Comparison of ENCODE assay signal across 10 mouse cellular contexts in genomic region chr1:184289733-184290416, GRCm38 (mm10).
DNase-seq lines count a peak whose midpoint lies in the region; ATAC-seq lines count a peak whose summit lies in the region.
"Had no signal": no experiment of that assay in that cellular context is flagged by ENCODE, and none has a peak within 500 bp of the region (broad histone marks: within the 10 kb centered on the region; RNA-seq: fewer than 3 reads in every experiment).

No protein-coding gene starts in this region.

- no peak overlapping the region for H3K4me3 ChIP-seq in lung, embryonic 16.5 days (ENCODE audit: low read length)
- H3K4me3 ChIP-seq in neural tube, embryonic 15.5 days (replicated peaks) = no peak overlapping the region
- H3K4me3 ChIP-seq: hindbrain, embryonic 13.5 days had no signal

- H3K4me1 ChIP-seq in lung, embryonic 16.5 days (replicated peaks; ENCODE audit: control insufficient read depth, insufficient read depth, low read length) = peaks cover 10% of the 10 kb centered on the region
- no peaks in the 10 kb centered on the region for H3K4me1 ChIP-seq in neural tube, embryonic 15.5 days

- no peak overlapping the region for H3K9ac ChIP-seq in lung, embryonic 16.5 days (ENCODE audit: low read length)
- H3K9ac ChIP-seq in neural tube, embryonic 15.5 days (replicated peaks) = no peak overlapping the region
- H3K9ac ChIP-seq: hindbrain, embryonic 13.5 days had no signal

- H3K9me3 ChIP-seq in lung, embryonic 16.5 days (ENCODE audit: control insufficient read depth, low read length) = no peaks in the 10 kb centered on the region
- no peaks in the 10 kb centered on the region for H3K9me3 ChIP-seq in neural tube, embryonic 15.5 days (replicated peaks)
- H3K9me3 ChIP-seq: hindbrain, embryonic 13.5 days had no signal

- peak overlapping the region; percentile 65 for H3K27ac ChIP-seq in lung, embryonic 16.5 days (ENCODE audit: low read length)
- H3K27ac ChIP-seq in neural tube, embryonic 15.5 days (replicated peaks) = no peak overlapping the region
- H3K27ac ChIP-seq: hindbrain, embryonic 13.5 days; macrophage had no signal

- H3K4me2 ChIP-seq in lung, embryonic 16.5 days (ENCODE audit: low read depth, low read length) = no peak overlapping the region
- no peak overlapping the region for H3K4me2 ChIP-seq in neural tube, embryonic 15.5 days
- H3K4me2 ChIP-seq: hindbrain, embryonic 13.5 days had no signal

- no peaks in the 10 kb centered on the region for H3K36me3 ChIP-seq in lung, embryonic 16.5 days (ENCODE audit: control insufficient read depth, insufficient read depth, low read length)
- H3K36me3 ChIP-seq in neural tube, embryonic 15.5 days = no peaks in the 10 kb centered on the region
- H3K36me3 ChIP-seq: hindbrain, embryonic 13.5 days had no signal

- peak; percentile 12 for DNase-seq in left cerebral cortex, postnatal 4 days
- no peak for DNase-seq in left cerebral cortex, adult 11 months (ENCODE audit: low spot score)
- peak; percentile 28 for DNase-seq in adrenal gland, postnatal 25 days
- peak; percentile 67 to 73 for DNase-seq in heart, postnatal 10 days
- no peak for DNase-seq in right cerebral cortex, postnatal 14 days
- DNase-seq in spleen, postnatal 14 days (ENCODE audit: low spot score in 2 of 2) = no peak

- peaks cover 3% of the 10 kb centered on the region; the same call in 1 of the 2 replicates for H3K27me3 ChIP-seq in lung, embryonic 16.5 days (ENCODE audit: control insufficient read depth, insufficient read depth, low read depth, low read length)
- H3K27me3 ChIP-seq in neural tube, embryonic 15.5 days (replicated peaks) = no peaks in the 10 kb centered on the region
- H3K27me3 ChIP-seq: hindbrain, embryonic 13.5 days had no signal

- WGBS in lung, embryonic 16.5 days = 32% methylated on average over 7 of the region's 7 CpGs
- WGBS in neural tube, embryonic 15.5 days = 39% methylated on average over 7 of the region's 7 CpGs

- ATAC-seq in lung, embryonic 16.5 days (ENCODE audit: low read depth) = peak; percentile 95
- no peak for ATAC-seq in neural tube, embryonic 15.5 days (ENCODE audit: low FRiP score)

- intact Hi-C loops in left cerebral cortex, postnatal 4 days (cut with DNase I) = no loop called here
- intact Hi-C loops in heart, postnatal 10 days (cut with DNase I) = loop anchor here (5.0 kb wide), 1 partner anchor 147 kb away; no protein-coding TSS in a partner anchor

Comparison
In these comparisons a context has a peak if more than half of its experiments do, and no peak if none do; other contexts are left out.
1. DNase-seq: peak in left cerebral cortex, postnatal 4 days (single experiment), adrenal gland, postnatal 25 days (single experiment) and heart, postnatal 10 days (2 of 2); none in left cerebral cortex, adult 11 months (single experiment), right cerebral cortex, postnatal 14 days (single experiment) and spleen, postnatal 14 days (0 of 2).